Mouse (Mus musculus) G1E (cell line): ENCODE results near the gene Pom121l2. TPM values are rescaled to one million over a fixed set of nuclear protein-coding genes. Genes with fewer than 3 reads are reported as not detected.
A peak's percentile ranks its signal among the peaks of the same experiment; 100 is the strongest.

Source experiments
- ATAC-seq: 2 replicates; pipeline ENCODE4 v1.8.0; 2016; ENCODE audit warnings: mild to moderate bottlenecking; ENCODE audit not compliant: insufficient number of reproducible peaks, poor library complexity, low FRiP score, severe bottlenecking; ENCODE audit errors: extremely low read depth
- DNase-seq: peaks from one replicate; pipeline ENCODE4 v3.0.0; 2012; ENCODE audit warnings: low spot score
- H3K27me3 ChIP-seq: 2 replicates; pipeline ENCODE4 v1.6.1; 2012; ENCODE audit warnings: mild to moderate bottlenecking, low read length, inconsistent platforms; ENCODE audit not compliant: insufficient read depth
- H3K36me3 ChIP-seq: replicated peaks from 2 replicates; pipeline ENCODE3; 2012; ENCODE audit warnings: mild to moderate bottlenecking, inconsistent platforms
- H3K4me1 ChIP-seq: 2 replicates; pipeline ENCODE4 v1.6.1; 2012; ENCODE audit warnings: low read depth, low read length, inconsistent platforms, mixed read lengths; ENCODE audit not compliant: insufficient read depth
- H3K4me3 ChIP-seq: 2 replicates; pipeline ENCODE4 v1.5.1; 2012; ENCODE audit warnings: low read depth, mild to moderate bottlenecking, inconsistent platforms, low read length, moderate library complexity, mixed read lengths
- H3K9me3 ChIP-seq: replicated peaks from 2 replicates; pipeline ENCODE4 v1.6.1; 2012; ENCODE audit warnings: inconsistent platforms
- CTCF ChIP-seq: IDR thresholded peaks from 2 replicates; pipeline ENCODE4 v1.5.1; 2012; ENCODE audit warnings: low read depth, low read length, inconsistent platforms, mixed read lengths
- GATA1 ChIP-seq: IDR thresholded peaks from 2 replicates; pipeline ENCODE4 v1.6.1; 2012; ENCODE audit warnings: borderline replicate concordance, low read length, inconsistent platforms, mixed read lengths
- GATA2 ChIP-seq: IDR thresholded peaks from 2 replicates; pipeline ENCODE4 v1.6.1; 2012; ENCODE audit warnings: low read depth, low read length, inconsistent platforms, borderline replicate concordance
- POLR2AphosphoS5 ChIP-seq: IDR thresholded peaks from 2 replicates; pipeline ENCODE4 v1.6.1; 2012; ENCODE audit warnings: low read depth, low read length, inconsistent platforms; ENCODE audit not compliant: insufficient replicate concordance
- TAL1 ChIP-seq: conservative IDR thresholded peaks from 2 replicates; pipeline ENCODE4 v1.6.1; 2012; ENCODE audit warnings: low read depth, low read length, inconsistent platforms, mixed read lengths
- polyA plus RNA-seq: library from polyadenylated mRNA; stranded (reverse); fragments of >175 nt; gene quantifications from 2 replicates; pipeline ENCODE4 v1.2.3, GENCODE M21; 2012
- total RNA-seq, 2 experiments: library from RNA; stranded (forward) in 1 of 2; stranded (reverse) in 1 of 2; fragments of 200-1000 nt in 1 of 2; fragments of >200 nt in 1 of 2; fragmentation: Nextera tagmentation in 1 of 2; gene quantifications; 2 replicates each; pipeline ENCODE4 v1.2.3; 2014 to 2017

The Pom121l2 gene
- total and polyA plus RNA-seq, 3 experiments: not detected

DNA sequence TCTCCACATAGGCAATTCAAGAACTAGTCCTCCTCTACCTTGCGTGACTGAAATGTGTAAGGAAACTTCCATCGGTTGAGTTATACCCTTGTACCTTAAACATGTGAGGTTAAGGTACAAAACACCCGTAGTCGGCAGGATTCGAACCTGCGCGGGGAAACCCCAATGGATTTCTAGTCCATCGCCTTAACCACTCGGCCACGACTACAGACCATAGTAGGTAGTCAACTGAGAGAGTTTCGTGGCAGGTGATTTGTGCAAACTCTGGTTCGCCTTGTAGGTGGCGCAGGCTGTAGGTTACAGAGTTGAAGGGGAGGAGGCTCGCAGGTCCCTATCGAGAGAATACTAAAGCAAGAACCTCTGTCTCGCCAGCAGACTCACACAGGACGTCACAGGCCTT lies 44.0 kb upstream of the Pom121l2 start:
- H3K4me1 ChIP-seq: peaks cover 38% of the 10 kb centered on the region
- H3K36me3 ChIP-seq: no peaks in the 10 kb centered on the region
- H3K4me3 ChIP-seq: peak overlapping the region; percentile 69
- no peaks in the 10 kb centered on the region for H3K27me3 ChIP-seq
- DNase-seq (no peak), ATAC-seq (peak; percentile 2; the same call in 1 of the 2 replicates)
- H3K9me3 ChIP-seq: no peaks in the 10 kb centered on the region
- no peak for TF ChIP-seq GATA2
- TF ChIP-seq CTCF: no peak
- no peak for TF ChIP-seq TAL1
- TF ChIP-seq GATA1: no peak
- TF ChIP-seq POLR2AphosphoS5: no peak

DNA sequence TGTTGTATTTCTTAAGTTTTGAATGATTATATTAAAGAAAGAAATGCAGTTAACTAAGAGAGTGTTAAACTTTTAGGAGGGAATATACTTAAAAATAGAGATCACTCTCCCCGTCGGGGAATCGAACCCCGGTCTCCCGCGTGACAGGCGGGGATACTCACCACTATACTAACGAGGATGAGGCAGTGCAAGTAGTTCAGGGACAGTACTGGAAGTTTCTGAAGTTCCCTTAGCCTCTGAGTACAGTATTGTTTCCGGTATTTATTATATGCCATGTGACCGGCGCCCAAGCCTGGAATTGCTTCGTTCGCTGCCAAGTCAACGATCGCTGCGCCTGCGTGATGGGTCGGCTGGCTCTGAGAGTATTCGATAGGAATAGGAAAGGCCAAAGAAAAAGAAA lies 40.8 kb upstream of the Pom121l2 start:
- H3K4me1 ChIP-seq: peaks cover 34% of the 10 kb centered on the region
- H3K27me3 ChIP-seq: no peaks in the 10 kb centered on the region
- no peaks in the 10 kb centered on the region for H3K36me3 ChIP-seq
- TF ChIP-seq GATA1: no peak
- no peak for TF ChIP-seq CTCF
- TF ChIP-seq GATA2: no peak
- no peak for TF ChIP-seq POLR2AphosphoS5
- no peak for TF ChIP-seq TAL1
- ATAC-seq (peak; percentile 64), DNase-seq (no peak)
- no peaks in the 10 kb centered on the region for H3K9me3 ChIP-seq
- H3K4me3 ChIP-seq: peak overlapping the region; percentile 65

DNA sequence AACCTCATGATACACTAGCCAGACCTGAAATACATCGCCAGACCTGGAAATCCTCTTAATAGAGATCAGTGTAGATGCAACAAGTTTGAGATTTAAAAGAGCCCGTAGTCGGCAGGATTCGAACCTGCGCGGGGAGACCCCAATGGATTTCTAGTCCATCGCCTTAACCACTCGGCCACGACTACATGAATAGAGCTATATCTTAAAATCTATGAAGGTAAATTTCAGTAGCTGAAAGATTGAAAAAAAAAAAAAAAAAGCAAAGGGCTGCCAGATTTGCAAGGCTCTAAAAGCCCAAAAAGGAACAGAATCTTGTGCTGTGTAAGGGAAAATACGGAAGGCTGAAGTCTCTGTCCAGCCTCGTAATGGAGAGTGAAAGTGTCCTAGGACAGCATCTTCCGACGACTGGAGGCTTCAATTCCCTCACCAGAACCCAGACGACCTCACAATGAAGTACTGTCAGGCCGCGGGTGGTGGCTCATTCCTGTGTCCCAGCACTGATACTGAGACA lies 40.1 kb upstream of the Pom121l2 start:
- Histone ChIP-seq H3K36me3 (no peaks in the 10 kb centered on the region), H3K27me3 (peaks cover 3% of the 10 kb centered on the region; the same call in 1 of the 2 replicates), H3K9me3 (no peaks in the 10 kb centered on the region), H3K4me3 (peak overlapping the region; percentile 65), H3K4me1 (peaks cover 37% of the 10 kb centered on the region)
- no peak for DNase-seq
- no peak for ATAC-seq
- TF ChIP-seq GATA2 (no peak), CTCF (no peak), POLR2AphosphoS5 (no peak), TAL1 (no peak), GATA1 (no peak)

DNA sequence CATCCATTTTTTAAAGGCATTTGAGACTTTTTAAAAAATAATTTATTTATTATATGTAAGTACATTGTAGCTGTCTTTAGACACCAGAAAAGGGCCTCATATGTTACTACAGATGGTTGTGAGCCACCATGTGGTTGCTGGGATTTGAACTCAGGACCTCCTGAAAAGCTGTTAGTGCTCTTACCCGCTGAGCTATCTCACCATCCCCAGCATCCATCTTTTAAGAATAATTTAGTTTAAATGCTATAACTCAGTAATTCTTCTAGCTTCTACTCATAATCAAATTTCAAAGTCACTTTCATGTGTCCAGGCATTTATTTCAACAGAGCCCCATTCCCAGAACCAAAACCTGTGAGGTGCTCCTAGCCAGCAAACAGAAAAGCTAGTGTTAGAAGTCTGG lies 37.4 kb upstream of the Pom121l2 start:
- TF ChIP-seq POLR2AphosphoS5 (no peak), TAL1 (no peak), GATA1 (no peak), GATA2 (no peak), CTCF (no peak)
- DNase-seq (no peak), ATAC-seq (no peak)
- Histone ChIP-seq H3K36me3 (no peaks in the 10 kb centered on the region), H3K27me3 (peaks cover 3% of the 10 kb centered on the region; the same call in 1 of the 2 replicates), H3K9me3 (no peaks in the 10 kb centered on the region), H3K4me3 (no peak overlapping the region), H3K4me1 (peaks cover 18% of the 10 kb centered on the region)

DNA sequence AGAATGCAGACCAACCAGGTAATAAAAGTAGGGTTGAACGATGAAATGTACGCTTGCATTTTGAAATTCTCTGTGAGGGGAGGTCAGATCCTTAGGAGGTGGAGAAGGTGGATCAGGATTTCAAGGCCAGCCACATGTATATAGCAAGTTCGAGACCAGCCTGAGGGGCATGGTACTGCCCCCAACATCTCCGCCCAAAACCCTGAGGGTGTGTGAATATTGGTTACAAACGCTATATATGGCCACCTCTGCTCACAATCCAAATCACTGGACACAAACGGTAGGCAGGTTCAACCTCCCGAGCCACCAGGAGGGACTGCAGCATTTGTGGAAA lies 36.4 kb upstream of the Pom121l2 start:
- no peak for ATAC-seq

DNA sequence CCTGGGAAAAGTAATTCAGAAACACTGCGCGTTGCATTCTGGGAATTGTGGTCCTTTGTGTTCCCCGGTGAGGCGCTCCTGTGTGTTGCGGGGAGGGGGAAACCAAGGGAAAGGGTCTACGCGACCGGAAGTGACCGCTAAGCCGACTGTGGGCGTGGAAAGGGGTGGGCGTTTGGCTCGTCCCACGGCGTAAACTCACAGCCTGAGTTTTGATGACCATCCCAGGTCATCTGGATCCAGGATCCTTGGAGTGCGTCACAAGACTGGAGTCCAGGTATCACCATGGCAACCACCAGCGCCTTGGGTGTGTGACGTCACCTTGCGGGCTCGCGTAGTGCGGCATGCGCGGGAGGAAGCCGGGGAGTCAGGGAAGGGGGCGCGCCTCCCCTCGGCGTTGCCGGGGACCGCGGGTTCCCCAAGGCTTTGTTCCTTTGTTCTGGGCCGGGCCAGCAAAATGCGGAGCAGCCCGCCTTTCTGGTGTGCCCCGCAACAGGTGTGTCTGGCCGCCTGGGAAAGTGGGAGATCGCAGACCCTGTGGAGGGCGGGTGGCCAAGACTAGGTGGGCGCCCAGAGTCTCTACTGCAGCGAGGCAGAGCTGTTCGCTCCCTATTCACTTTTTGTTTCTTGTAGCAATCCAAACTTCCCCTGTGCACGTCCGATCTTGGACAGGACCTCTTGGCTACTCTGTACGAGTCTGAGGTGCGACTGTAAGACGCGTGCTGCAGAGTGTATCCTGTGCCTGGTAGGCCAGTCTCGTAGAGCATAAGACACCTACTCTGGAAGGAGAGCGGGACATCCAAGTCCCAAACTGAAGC lies 35.9 kb upstream of the Pom121l2 start, which contains the start of gene Zfp184:
Gene Zfp184, plus strand, starts transcription at position 169 of the 815 bp plus-strand sequence.
- Histone ChIP-seq H3K4me1 (peaks cover 18% of the 10 kb centered on the region), H3K27me3 (peaks cover 3% of the 10 kb centered on the region; the same call in 1 of the 2 replicates), H3K9me3 (no peaks in the 10 kb centered on the region), H3K36me3 (peaks cover 1% of the 10 kb centered on the region), H3K4me3 (peak within 1 kb of the TSS; percentile 89)
- ATAC-seq (peak; percentile 38; the same call in 1 of the 2 replicates), DNase-seq (peak; percentile 47)
- TF ChIP-seq GATA1 (no peak), GATA2 (no peak), TAL1 (no peak), POLR2AphosphoS5 (no peak), CTCF (no peak)

More for the DNA sequence above, 36.4 kb upstream of the Pom121l2 start:
- Histone ChIP-seq H3K9me3 (no peaks in the 10 kb centered on the region), H3K4me3 (peak overlapping the region; percentile 89), H3K36me3 (no peaks in the 10 kb centered on the region), H3K27me3 (peaks cover 3% of the 10 kb centered on the region; the same call in 1 of the 2 replicates), H3K4me1 (peaks cover 18% of the 10 kb centered on the region)
- DNase-seq: no peak
- TF ChIP-seq GATA1 (no peak), GATA2 (no peak), CTCF (no peak), POLR2AphosphoS5 (no peak), TAL1 (no peak)
